ENCODE assay signal across 21 mouse cellular contexts in the genomic region with DNA sequence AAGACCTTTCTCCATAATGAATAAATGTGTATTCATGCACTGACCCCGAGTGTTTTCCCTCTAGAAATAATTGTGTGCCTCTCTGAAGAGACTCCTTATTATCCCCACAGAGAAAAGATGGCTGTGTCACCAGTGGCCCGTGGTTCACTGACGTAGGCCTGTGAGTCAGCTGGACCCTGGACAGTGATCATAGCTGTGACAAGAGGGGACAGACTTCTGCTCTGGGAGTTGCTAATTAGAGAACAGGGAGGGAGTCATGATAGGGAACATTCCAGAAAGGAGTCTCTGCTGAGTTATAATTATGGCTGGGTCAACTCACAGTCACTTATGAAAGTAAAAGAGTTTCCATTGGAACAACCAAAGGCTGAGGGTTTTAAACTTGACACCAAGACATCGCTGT.
"Had no signal": no experiment of that assay in that cellular context is flagged by ENCODE, and none has a peak within 500 bp of the region (broad histone marks: within the 10 kb centered on the region; RNA-seq: fewer than 3 reads in every experiment).

No protein-coding gene starts in this region.

- H3K9ac ChIP-seq: limb, embryonic 12.5 days; limb, embryonic 15.5 days; liver, embryonic 14.5 days; liver, postnatal 0 days; lung, embryonic 14.5 days; midbrain, embryonic 13.5 days; stomach, embryonic 15.5 days had no signal

- DNase-seq: kidney, postnatal 14 days; kidney, postnatal 4 days; left cerebral cortex, postnatal 4 days; liver, postnatal 0 days; lung, embryonic 14.5 days; right cerebral cortex, adult 18-20 months; right cerebral cortex, postnatal 14 days; right cerebral cortex, postnatal 4 days; thymus, postnatal 25 days had no signal

- H3K36me3 ChIP-seq: limb, embryonic 12.5 days; limb, embryonic 15.5 days; midbrain, embryonic 10.5 days; midbrain, embryonic 13.5 days; stomach, embryonic 15.5 days had no signal

- H3K4me2 ChIP-seq: limb, embryonic 12.5 days; limb, embryonic 15.5 days; liver, embryonic 11.5 days; lung, embryonic 14.5 days; midbrain, embryonic 13.5 days; stomach, embryonic 15.5 days had no signal

- ATAC-seq: liver, postnatal 0 days; lung, postnatal 0 days; midbrain, embryonic 13.5 days; midbrain, embryonic 16.5 days had no signal

- H3K4me1 ChIP-seq: limb, embryonic 12.5 days; megakaryocyte, embryonic 14.5 days; midbrain, embryonic 10.5 days; stomach, embryonic 15.5 days had no signal

- H3K27ac ChIP-seq: limb, embryonic 12.5 days; limb, embryonic 15.5 days; liver, embryonic 14.5 days; macrophage; midbrain, embryonic 10.5 days; midbrain, embryonic 13.5 days; stomach, embryonic 15.5 days had no signal

- H3K27me3 ChIP-seq: limb, embryonic 12.5 days; limb, embryonic 15.5 days; midbrain, embryonic 13.5 days; stomach, embryonic 15.5 days had no signal

- H3K9me3 ChIP-seq: limb, embryonic 12.5 days; limb, embryonic 15.5 days; midbrain, embryonic 10.5 days; midbrain, embryonic 13.5 days; stomach, embryonic 15.5 days had no signal

- H3K4me3 ChIP-seq: limb, embryonic 12.5 days; limb, embryonic 15.5 days; megakaryocyte, embryonic 14.5 days; midbrain, embryonic 10.5 days; midbrain, embryonic 13.5 days; myocyte; stomach, embryonic 15.5 days had no signal
